Mouse (Mus musculus) bone marrow, adult 2 months (tissue): ENCODE measurements around the gene Bod1l. TPM values are rescaled to one million over a fixed set of nuclear protein-coding genes. Genes with fewer than 3 reads are reported as not detected.

ENCODE experiments used
- H3K27ac ChIP-seq: fragments of 200-500 bp; 2 replicates; pipeline ENCODE4 v1.5.1; 2012; ENCODE audit warnings: low read depth, mild to moderate bottlenecking, control low read depth, inconsistent platforms, low read length; ENCODE audit not compliant: control insufficient read depth, poor library complexity, insufficient read depth
- H3K4me1 ChIP-seq: fragments of 200-500 bp; 2 replicates; pipeline ENCODE4 v1.6.1; 2011; ENCODE audit warnings: low read length; ENCODE audit not compliant: control insufficient read depth, insufficient read depth
- H3K4me3 ChIP-seq: fragments of 200-500 bp; replicated peaks from 2 replicates; pipeline ENCODE3; 2011; ENCODE audit warnings: mild to moderate bottlenecking, low read depth, low read length, control low read depth; ENCODE audit not compliant: control insufficient read depth
- CTCF ChIP-seq: fragments of 200-500 bp; IDR thresholded peaks from 2 replicates; pipeline ENCODE4 v1.5.1; 2011; ENCODE audit warnings: low read length, control low read depth; ENCODE audit not compliant: control insufficient read depth, insufficient read depth
- POLR2A ChIP-seq: fragments of 200-500 bp; IDR thresholded peaks from 2 replicates; pipeline ENCODE4 v1.6.1; 2011; ENCODE audit warnings: low read depth, mild to moderate bottlenecking, control low read depth, low read length, borderline replicate concordance; ENCODE audit not compliant: control insufficient read depth
- WGBS: fragments of 180-500 bp; shearing (Covaris S2); methylation state at CpG from one replicate; pipeline ENCODE4 v1.1.7; 2018; 5-methylcytosine and 5-hydroxymethylcytosine counted together
- polyA plus RNA-seq: library from polyadenylated mRNA; stranded (reverse); fragments of >200 nt; gene quantifications from 2 replicates; pipeline ENCODE4 v1.2.4, GENCODE M21; 2011; ENCODE audit warnings: low replicate concordance; ENCODE audit not compliant: missing spikeins, insufficient read depth, insufficient read length

The Bod1l gene
- polyA plus RNA-seq, 1 experiment, result 34.7 TPM

GRCm38 (mm10) chr5:41812516-41812915 is 31.6 kb downstream of the Bod1l start:
- no peak for TF ChIP-seq CTCF
- Histone ChIP-seq H3K4me3 (no peak overlapping the region), H3K4me1 (no peaks in the 10 kb centered on the region; the same call in 1 of the 2 replicates), H3K27ac (no peak overlapping the region)
- 94% methylated on average over 6 of the region's 6 CpGs for WGBS

GRCm38 (mm10) chr5:41811279-41811678 is 32.8 kb downstream of the Bod1l start:
- Histone ChIP-seq H3K4me3 (no peak overlapping the region), H3K4me1 (no peaks in the 10 kb centered on the region; the same call in 1 of the 2 replicates), H3K27ac (no peak overlapping the region)
- WGBS, result 32% methylated on average over 3 of the region's 3 CpGs
- TF ChIP-seq CTCF (no peak), POLR2A (no peak)

- TF ChIP-seq CTCF (no peak), POLR2A (no peak)
- no peaks in the 10 kb centered on the region; the same call in 1 of the 2 replicates for H3K4me1 ChIP-seq
- no peak overlapping the region for H3K27ac ChIP-seq
- WGBS, result 72% methylated on average over 2 of the region's 2 CpGs
- no peak overlapping the region for H3K4me3 ChIP-seq
Observed at GRCm38 (mm10) chr5:41807383-41807782, 36.7 kb downstream of the Bod1l start.

GRCm38 (mm10) chr5:41806176-41806575 is 37.9 kb downstream of the Bod1l start:
- 70% methylated on average over 5 of the region's 5 CpGs for WGBS
- Histone ChIP-seq H3K4me1 (no peaks in the 10 kb centered on the region), H3K27ac (no peak overlapping the region), H3K4me3 (no peak overlapping the region)
- no peak for TF ChIP-seq POLR2A
- no peak for TF ChIP-seq CTCF

- Histone ChIP-seq H3K4me1 (no peaks in the 10 kb centered on the region), H3K4me3 (no peak overlapping the region), H3K27ac (no peak overlapping the region)
- WGBS, result 83% methylated on average over 2 of the region's 2 CpGs
- TF ChIP-seq POLR2A (no peak), CTCF (no peak)
Observed at GRCm38 (mm10) chr5:41805085-41805484, 39.0 kb downstream of the Bod1l start.

- WGBS, result 66% methylated on average over 2 of the region's 2 CpGs
- Histone ChIP-seq H3K27ac (no peak overlapping the region), H3K4me1 (no peaks in the 10 kb centered on the region)
Observed at GRCm38 (mm10) chr5:41804643-41805042, 39.5 kb downstream of the Bod1l start.

GRCm38 (mm10) chr5:41801622-41802021 is 42.5 kb downstream of the Bod1l start:
- no peak for TF ChIP-seq POLR2A
- TF ChIP-seq CTCF, result no peak
- H3K27ac ChIP-seq, result no peak overlapping the region
- WGBS, result 79% methylated on average over 2 of the region's 2 CpGs
- H3K4me1 ChIP-seq, result no peaks in the 10 kb centered on the region
- H3K4me3 ChIP-seq, result no peak overlapping the region

More at GRCm38 (mm10) chr5:41804643-41805042, 39.5 kb downstream of the Bod1l start:
- TF ChIP-seq POLR2A (no peak), CTCF (no peak)
- H3K4me3 ChIP-seq, result no peak overlapping the region

GRCm38 (mm10) chr5:41794434-41794833 is 49.7 kb downstream of the Bod1l start:
- Histone ChIP-seq H3K4me3 (no peak overlapping the region), H3K4me1 (no peaks in the 10 kb centered on the region), H3K27ac (no peak overlapping the region)
- TF ChIP-seq POLR2A (no peak), CTCF (no peak)

GRCm38 (mm10) chr5:41790517-41790916 is 53.6 kb downstream of the Bod1l start:
- Histone ChIP-seq H3K27ac (no peak overlapping the region), H3K4me3 (no peak overlapping the region), H3K4me1 (no peaks in the 10 kb centered on the region)
- TF ChIP-seq CTCF, result no peak
- no peak for TF ChIP-seq POLR2A
- 89% methylated on average over 2 of the region's 2 CpGs for WGBS

GRCm38 (mm10) chr5:41788877-41789276 is 55.2 kb downstream of the Bod1l start:
- TF ChIP-seq POLR2A (no peak), CTCF (no peak)
- Histone ChIP-seq H3K4me1 (no peaks in the 10 kb centered on the region), H3K27ac (no peak overlapping the region), H3K4me3 (no peak overlapping the region)
- WGBS, result 83% methylated on average over 6 of the region's 6 CpGs
